Mouse (Mus musculus) spleen, adult 2 months (tissue): ENCODE results near the gene Cdcp2.

ENCODE experiments used
- CTCF ChIP-seq: fragments of 200-500 bp; IDR thresholded peaks from 2 replicates; pipeline ENCODE4 v1.5.1; 2011; ENCODE audit warnings: mild to moderate bottlenecking, inconsistent platforms; ENCODE audit not compliant: insufficient read depth, insufficient read length, insufficient replicate concordance; ENCODE audit errors: extremely low read depth
- POLR2A ChIP-seq: fragments of 200-500 bp; IDR thresholded peaks from 2 replicates; pipeline ENCODE4 v1.6.1; 2011; ENCODE audit warnings: low read depth, low read length, inconsistent platforms

GRCm38 (mm10) chr4:107136531-107136930, 39.8 kb downstream of the Cdcp2 start:
- TF ChIP-seq CTCF (no peak), POLR2A (no peak)
